Mouse (Mus musculus) gastrocnemius, adult 2 months (tissue): ENCODE data around the gene Calr. TPM values are rescaled to one million over a fixed set of nuclear protein-coding genes. Genes with fewer than 3 reads are reported as not detected.

Experiments
- DNase-seq: peaks from one replicate; pipeline ENCODE4 v3.0.0; 2022
- H3K27ac ChIP-seq: fragments of 200-600 bp; 2 replicates; pipeline ENCODE4 v1.8.1; 2022; ENCODE audit warnings: mild to moderate bottlenecking
- H3K4me3 ChIP-seq: fragments of 200-600 bp; 2 replicates; pipeline ENCODE4 v1.8.1; 2022; ENCODE audit warnings: mild to moderate bottlenecking, moderate library complexity
- CTCF ChIP-seq: fragments of 200-600 bp; IDR thresholded peaks from 2 replicates; pipeline ENCODE4 v1.8.1; 2022; ENCODE audit warnings: antibody characterized with exemption, mild to moderate bottlenecking, moderate library complexity
- intact Hi-C: fragments of 180-260 bp; cut with DNase I; formaldehyde crosslinking; loops from one replicate; pipeline ENCODE4 v1.15.1; 2025
- total RNA-seq, 2 experiments: library from RNA; stranded (reverse); gene quantifications; 2 replicates each; pipeline ENCODE4 v1.2.3; 2021

Calr gene
- total RNA-seq, 2 experiments from 2014 or later, result 149 to 205 TPM

GRCm38 (mm10) chr8:84840248-84840999 lies 6.3 kb downstream of the Calr start, which contains the start of gene Rad23a:
Gene Rad23a, minus strand, starts transcription at chr8:84840665.
- intact Hi-C loops, result no loop called here
- TF ChIP-seq CTCF, result no peak
- DNase-seq, result peak; percentile 95
- peak within 1 kb of the TSS; percentile 93 for H3K4me3 ChIP-seq
- peak within 1 kb of the TSS; percentile 94 for H3K27ac ChIP-seq

GRCm38 (mm10) chr8:84839875-84840247 lies 6.9 kb downstream of the Calr start:
- TF ChIP-seq CTCF, result no peak
- intact Hi-C loops, result no loop called here
- H3K4me3 ChIP-seq, result peak overlapping the region; percentile 93
- H3K27ac ChIP-seq, result peak overlapping the region; percentile 94
- DNase-seq, result no peak

- TF ChIP-seq CTCF, result no peak
- Histone ChIP-seq H3K4me3 (peak overlapping the region; percentile 93), H3K27ac (peak overlapping the region; percentile 94)
- DNase-seq, result no peak
- intact Hi-C loops, result no loop called here
Measured at GRCm38 (mm10) chr8:84839411-84839810, 7.3 kb downstream of the Calr start.

- H3K4me3 ChIP-seq, result no peak overlapping the region
- DNase-seq, result no peak
- intact Hi-C loops, result no loop called here
- no peak overlapping the region for H3K27ac ChIP-seq
- TF ChIP-seq CTCF, result no peak
Measured at GRCm38 (mm10) chr8:84838513-84838912, 8.2 kb downstream of the Calr start.

GRCm38 (mm10) chr8:84837912-84838470 lies 8.7 kb downstream of the Calr start:
- intact Hi-C loops, result no loop called here
- TF ChIP-seq CTCF, result no peak
- DNase-seq, result no peak
- Histone ChIP-seq H3K27ac (no peak overlapping the region), H3K4me3 (no peak overlapping the region)

- no peak for DNase-seq
- TF ChIP-seq CTCF, result no peak
- Histone ChIP-seq H3K4me3 (no peak overlapping the region), H3K27ac (peak overlapping the region; percentile 13; the same call in 1 of the 2 replicates)
- intact Hi-C loops, result no loop called here
Measured at GRCm38 (mm10) chr8:84837149-84837911, 9.4 kb downstream of the Calr start.

GRCm38 (mm10) chr8:84834866-84835855 lies 11.6 kb downstream of the Calr start:
- intact Hi-C loops, result no loop called here
- H3K4me3 ChIP-seq, result no peak overlapping the region
- DNase-seq, result no peak
- TF ChIP-seq CTCF, result no peak
- H3K27ac ChIP-seq, result no peak overlapping the region

- no peak overlapping the region for H3K4me3 ChIP-seq
- intact Hi-C loops, result no loop called here
- TF ChIP-seq CTCF, result no peak
- no peak overlapping the region for H3K27ac ChIP-seq
- DNase-seq, result no peak
Measured at GRCm38 (mm10) chr8:84834002-84834865, 12.5 kb downstream of the Calr start.

- TF ChIP-seq CTCF, result peak; percentile 16
- Histone ChIP-seq H3K27ac (peak overlapping the region; percentile 94), H3K4me3 (peak overlapping the region; percentile 85)
- no peak for DNase-seq
- intact Hi-C loops, result no loop called here
Measured at GRCm38 (mm10) chr8:84832759-84833742, 13.7 kb downstream of the Calr start.

GRCm38 (mm10) chr8:84832034-84832717 lies 14.6 kb downstream of the Calr start:
- TF ChIP-seq CTCF, result no peak
- intact Hi-C loops, result no loop called here
- peak overlapping the region; percentile 85 for H3K4me3 ChIP-seq
- DNase-seq, result peak; percentile 91
- peak overlapping the region; percentile 94 for H3K27ac ChIP-seq
